Mouse (Mus musculus) gastrocnemius, adult 2 months (tissue): ENCODE data around the gene Flad1. TPM values are rescaled to one million over a fixed set of nuclear protein-coding genes. Genes with fewer than 3 reads are reported as not detected.
A peak's percentile ranks its signal among the peaks of the same experiment; 100 is the strongest.

ENCODE experiments used
- DNase-seq: peaks from one replicate; pipeline ENCODE4 v3.0.0; 2022
- H3K27ac ChIP-seq: fragments of 200-600 bp; 2 replicates; pipeline ENCODE4 v1.8.1; 2022; ENCODE audit warnings: mild to moderate bottlenecking
- H3K4me3 ChIP-seq: fragments of 200-600 bp; 2 replicates; pipeline ENCODE4 v1.8.1; 2022; ENCODE audit warnings: mild to moderate bottlenecking, moderate library complexity
- CTCF ChIP-seq: fragments of 200-600 bp; IDR thresholded peaks from 2 replicates; pipeline ENCODE4 v1.8.1; 2022; ENCODE audit warnings: antibody characterized with exemption, mild to moderate bottlenecking, moderate library complexity
- intact Hi-C: fragments of 180-260 bp; cut with DNase I; formaldehyde crosslinking; loops from one replicate; pipeline ENCODE4 v1.15.1; 2025
- total RNA-seq, 2 experiments: library from RNA; stranded (reverse); gene quantifications; 2 replicates each; pipeline ENCODE4 v1.2.3; 2021

The Flad1 gene
- total RNA-seq, 2 experiments from 2014 or later, result 40.8 to 56.4 TPM

- intact Hi-C loops, result no loop called here
- no peak for TF ChIP-seq CTCF
- no peak overlapping the region for H3K27ac ChIP-seq
- no peak overlapping the region for H3K4me3 ChIP-seq
- no peak for DNase-seq
These were observed 47.0 kb downstream of the Flad1 start for GRCm38 (mm10) chr3:89364631-89365030.

GRCm38 (mm10) chr3:89361675-89362074 lies 50.0 kb downstream of the Flad1 start, which contains the start of gene Dcst2:
Dcst2 (plus strand) TSS chr3:89361975.
- Histone ChIP-seq H3K4me3 (no peak within 1 kb of the TSS), H3K27ac (no peak within 1 kb of the TSS)
- no peak for DNase-seq
- intact Hi-C loops, result no loop called here
- no peak for TF ChIP-seq CTCF

- TF ChIP-seq CTCF, result no peak
- intact Hi-C loops, result no loop called here
- H3K27ac ChIP-seq, result no peak overlapping the region
These were observed 51.4 kb downstream of the Flad1 start for GRCm38 (mm10) chr3:89360237-89360636.

GRCm38 (mm10) chr3:89359630-89360029 lies 52.0 kb downstream of the Flad1 start:
- TF ChIP-seq CTCF, result no peak
- intact Hi-C loops, result no loop called here
- Histone ChIP-seq H3K4me3 (no peak overlapping the region), H3K27ac (no peak overlapping the region)
- DNase-seq, result no peak

More at GRCm38 (mm10) chr3:89360237-89360636, 51.4 kb downstream of the Flad1 start:
- no peak overlapping the region for H3K4me3 ChIP-seq
- DNase-seq, result no peak

GRCm38 (mm10) chr3:89356029-89356428 lies 55.6 kb downstream of the Flad1 start:
- TF ChIP-seq CTCF, result no peak
- H3K27ac ChIP-seq, result no peak overlapping the region
- intact Hi-C loops, result no loop called here
- no peak for DNase-seq
- H3K4me3 ChIP-seq, result no peak overlapping the region

- peak overlapping the region; percentile 43; the same call in 1 of the 2 replicates for H3K27ac ChIP-seq
- H3K4me3 ChIP-seq, result no peak overlapping the region
- intact Hi-C loops, result loop anchor here (2.0 kb wide), 2 partner anchors 15 to 39 kb away; no protein-coding TSS in a partner anchor
- TF ChIP-seq CTCF, result no peak
- DNase-seq, result no peak
These were observed 56.2 kb downstream of the Flad1 start for GRCm38 (mm10) chr3:89355512-89355902.

GRCm38 (mm10) chr3:89354816-89355511 lies 56.7 kb downstream of the Flad1 start:
- DNase-seq, result peak; percentile 83
- TF ChIP-seq CTCF, result peak; percentile 100
- Histone ChIP-seq H3K27ac (peak overlapping the region; percentile 43; the same call in 1 of the 2 replicates), H3K4me3 (no peak overlapping the region)
- intact Hi-C loops, result loop anchor here (2.0 kb wide), 2 partner anchors 14 to 38 kb away; no protein-coding TSS in a partner anchor

GRCm38 (mm10) chr3:89351271-89351670 lies 60.4 kb downstream of the Flad1 start:
- no peak for DNase-seq
- intact Hi-C loops, result no loop called here
- no peak overlapping the region for H3K4me3 ChIP-seq
- TF ChIP-seq CTCF, result no peak
- no peak overlapping the region for H3K27ac ChIP-seq

Other genes with a start within 250 kb of the Flad1 start
- gene Clk2, start 247.1 kb downstream of the Flad1 start, total RNA-seq, result 10 to 100 TPM; 16.0 to 21.4 TPM
- 10 to 100 TPM; 37.7 to 39.0 TPM for gene Scamp3, start 234.4 kb downstream of the Flad1 start, total RNA-seq
- 10 to 100 TPM; 15.8 to 17.2 TPM for gene Fam189b, start 228.7 kb downstream of the Flad1 start, total RNA-seq
- gene Gba, start 208.9 kb downstream of the Flad1 start, total RNA-seq, result 10 to 100 TPM; 17.4 to 19.7 TPM
- 10 to 100 TPM in 1 of 2 experiments, 1 to 10 TPM in 1; 6.4 to 10.2 TPM for gene Thbs3, start 196.7 kb downstream of the Flad1 start, total RNA-seq
- 10 to 100 TPM; 40.7 to 51.4 TPM for gene Mtx1, start 184.8 kb downstream of the Flad1 start, total RNA-seq
- gene Muc1, start 182.8 kb downstream of the Flad1 start, total RNA-seq, result under 1 TPM; 0.13 to 0.22 TPM
- 10 to 100 TPM; 62.9 to 79.7 TPM for gene Krtcap2, start 165.9 kb downstream of the Flad1 start, total RNA-seq
- under 1 TPM; 0.18 to 0.50 TPM for gene Trim46, start 165.6 kb downstream of the Flad1 start, total RNA-seq
- gene Dpm3, start 152.5 kb downstream of the Flad1 start, total RNA-seq, result 10 to 100 TPM; 16.4 to 26.9 TPM
- gene Slc50a1, start 141.3 kb downstream of the Flad1 start, total RNA-seq, result 1 to 10 TPM; 8.9 to 9.7 TPM
- 10 to 100 TPM in 1 of 2 experiments, 1 to 10 TPM in 1; 7.9 to 13.1 TPM for gene Efna1, start 130.7 kb downstream of the Flad1 start, total RNA-seq
- gene Efna3, start 88.9 kb downstream of the Flad1 start, total RNA-seq, result not detected
- under 1 TPM; 0.15 to 0.20 TPM for gene Efna4, start 73.8 kb downstream of the Flad1 start, total RNA-seq
- 10 to 100 TPM; 21.7 to 30.5 TPM for gene Adam15, start 61.9 kb downstream of the Flad1 start, total RNA-seq
- gene Dcst2, start 49.9 kb downstream of the Flad1 start, total RNA-seq, result not detected
- gene Dcst1, start 46.6 kb downstream of the Flad1 start, total RNA-seq, result not detected
- 10 to 100 TPM; 22.8 to 33.3 TPM for gene Zbtb7b, start 17.1 kb downstream of the Flad1 start, total RNA-seq
- 1 to 10 TPM in 1 of 2 experiments, under 1 TPM in 1; 0.41 to 2.1 TPM for gene Lenep, start 9.1 kb downstream of the Flad1 start, total RNA-seq
- gene Cks1b, start 6.5 kb upstream of the Flad1 start, total RNA-seq, result 1 to 10 TPM; 1.8 to 2.5 TPM
- 10 to 100 TPM; 15.0 to 17.2 TPM for gene Shc1, start 6.6 kb upstream of the Flad1 start, total RNA-seq
- gene Pygo2, start 18.3 kb upstream of the Flad1 start, total RNA-seq, result 10 to 100 TPM in 1 of 2 experiments, 1 to 10 TPM in 1; 9.5 to 10.1 TPM
- 100 to 1,000 TPM; 202 to 227 TPM for gene Pbxip1, start 24.8 kb upstream of the Flad1 start, total RNA-seq
- gene Pmvk, start 42.7 kb upstream of the Flad1 start, total RNA-seq, result 10 to 100 TPM in 1 of 2 experiments, 1 to 10 TPM in 1; 6.3 to 11.1 TPM
- gene Kcnn3, start 108.3 kb upstream of the Flad1 start, total RNA-seq, result 1 to 10 TPM; 1.4 to 4.1 TPM